Mouse (Mus musculus) ES-Bruce4 (cell line): ENCODE measurements at regions not wholly inside any gene's neighbourhood (a gene's known extent, or its start where the extent isn't known, plus 50 kb on each side); places are given as distances from the start of the nearest gene placed in this dataset.

ENCODE experiments used
- CTCF ChIP-seq: IDR thresholded peaks from one replicate; pipeline ENCODE4 v1.8.1; 2011; ENCODE audit warnings: low read depth, low read length
- POLR2A ChIP-seq: IDR thresholded peaks from one replicate; pipeline ENCODE4 v1.8.1; 2011; ENCODE audit warnings: low read length; ENCODE audit not compliant: insufficient read depth

GRCm38 (mm10) chr16:29891472-29891871 lies 172.7 kb upstream of the Hes1 start:
- TF ChIP-seq CTCF (no peak), POLR2A (no peak)
